Mouse (Mus musculus) midbrain, embryonic 12.5 days (tissue): ENCODE measurements at regions not wholly inside any gene's neighbourhood (a gene's known extent, or its start where the extent isn't known, plus 50 kb on each side); places are given as distances from the start of the nearest gene placed in this dataset.

Experiments
- ATAC-seq: fragments of 200-750 bp; cut with Nextera tagmentation; 2 replicates; pipeline ENCODE4 v1.8.0; 2017; ENCODE audit warnings: low read depth, moderate TSS enrichment, moderate library complexity; ENCODE audit not compliant: low FRiP score
- H3K27ac ChIP-seq: fragments of 300-500 bp; sonication (generic); replicated peaks from 2 replicates; pipeline ENCODE4 v1.5.1; 2016; ENCODE audit warnings: mild to moderate bottlenecking
- H3K27me3 ChIP-seq: fragments of 300-500 bp; sonication (generic); 2 replicates; pipeline ENCODE4 v1.6.1; 2016; ENCODE audit warnings: mild to moderate bottlenecking
- H3K36me3 ChIP-seq: fragments of 300-500 bp; sonication (generic); 2 replicates; pipeline ENCODE4 v1.6.1; 2016
- H3K4me1 ChIP-seq: fragments of 300-500 bp; sonication (generic); 2 replicates; pipeline ENCODE4 v1.6.1; 2016
- H3K4me2 ChIP-seq: fragments of 300-500 bp; sonication (generic); replicated peaks from 2 replicates; pipeline ENCODE4 v1.6.1; 2016; ENCODE audit warnings: mild to moderate bottlenecking, moderate library complexity
- H3K4me3 ChIP-seq: fragments of 300-500 bp; sonication (generic); 2 replicates; pipeline ENCODE4 v1.5.1; 2016; ENCODE audit warnings: mild to moderate bottlenecking
- H3K9ac ChIP-seq: fragments of 300-500 bp; sonication (generic); replicated peaks from 2 replicates; pipeline ENCODE4 v1.6.1; 2016; ENCODE audit warnings: mild to moderate bottlenecking, moderate library complexity
- H3K9me3 ChIP-seq: fragments of 300-500 bp; sonication (generic); 2 replicates; pipeline ENCODE4 v1.6.1; 2016; ENCODE audit warnings: mild to moderate bottlenecking
- WGBS: fragments of 180-500 bp; shearing (Covaris S2); methylation state at CpG from one replicate; pipeline ENCODE4 v1.1.7; 2016; 5-methylcytosine and 5-hydroxymethylcytosine counted together

DNA sequence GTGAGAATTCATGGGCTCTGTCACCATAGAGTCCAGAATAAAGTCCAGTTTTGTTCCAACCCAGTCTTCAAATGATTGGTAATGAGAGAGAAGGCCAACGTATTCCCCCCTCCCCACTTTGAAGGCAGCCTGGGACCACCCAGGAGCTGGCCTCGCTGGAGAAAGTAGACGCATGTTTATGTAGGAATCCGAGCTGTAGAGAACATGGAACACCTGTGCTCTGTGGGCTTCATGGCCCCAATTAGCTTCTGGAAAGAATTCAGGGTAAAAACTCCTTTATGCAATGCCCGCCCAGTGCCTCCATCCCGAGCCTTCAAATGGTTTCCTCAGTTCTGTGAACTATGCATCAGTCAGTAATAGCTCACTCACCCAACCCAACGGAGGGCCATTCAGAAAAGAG is 62.3 kb upstream of the Hmga2 start:
- WGBS = 80% methylated on average over 7 of the region's 7 CpGs
- H3K36me3 ChIP-seq = no peaks in the 10 kb centered on the region
- H3K9ac ChIP-seq = no peak overlapping the region
- H3K27me3 ChIP-seq = no peaks in the 10 kb centered on the region
- H3K4me3 ChIP-seq = no peak overlapping the region
- H3K4me1 ChIP-seq = no peaks in the 10 kb centered on the region
- no peaks in the 10 kb centered on the region for H3K9me3 ChIP-seq
- ATAC-seq = no peak
- no peak overlapping the region for H3K4me2 ChIP-seq
- H3K27ac ChIP-seq = no peak overlapping the region

DNA sequence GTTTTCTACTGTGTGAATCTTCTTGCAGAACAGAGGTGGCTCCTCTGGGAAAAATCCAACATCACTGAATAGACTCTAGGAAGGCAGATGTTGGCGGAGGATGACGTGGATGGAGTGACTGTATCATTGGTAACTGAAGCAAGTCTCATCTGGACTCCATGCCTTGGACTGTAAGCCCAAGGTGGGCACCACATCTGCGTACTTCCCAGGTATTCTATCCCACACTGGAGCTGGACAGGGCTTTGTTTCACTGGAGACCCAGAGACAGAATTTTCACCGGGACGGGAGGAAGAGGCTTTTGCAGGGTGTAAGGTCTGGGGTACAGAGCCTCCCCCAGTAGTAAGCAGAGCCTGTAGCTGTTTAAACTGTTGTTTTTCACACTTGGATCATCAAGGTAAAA is 52.1 kb upstream of the Hmga2 start:
- no peak for ATAC-seq
- 95% methylated on average over 5 of the region's 5 CpGs for WGBS
- Histone ChIP-seq H3K27me3 (no peaks in the 10 kb centered on the region), H3K9ac (no peak overlapping the region), H3K4me1 (no peaks in the 10 kb centered on the region), H3K4me3 (no peak overlapping the region), H3K4me2 (no peak overlapping the region), H3K27ac (no peak overlapping the region), H3K36me3 (no peaks in the 10 kb centered on the region), H3K9me3 (no peaks in the 10 kb centered on the region)

DNA sequence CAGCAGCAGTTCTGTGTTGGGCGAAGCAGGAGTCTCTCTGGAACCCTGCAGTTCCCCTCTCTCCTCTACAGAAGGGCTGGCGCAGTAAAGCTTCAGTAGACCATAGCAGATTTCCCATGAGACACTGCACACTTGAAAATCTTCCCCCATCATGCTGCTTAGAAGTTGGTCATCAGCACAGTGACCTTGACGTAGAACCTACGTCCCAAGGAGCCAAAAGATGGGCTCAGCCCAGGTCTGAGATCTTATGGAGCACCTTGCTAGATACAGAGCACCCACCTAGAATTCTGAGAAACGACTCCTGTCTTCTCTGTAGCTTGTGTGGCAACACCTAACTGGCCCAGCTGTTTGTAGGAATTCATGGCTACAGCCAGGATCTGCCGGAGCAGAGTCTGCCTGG is 51.7 kb upstream of the Hmga2 start:
- no peak overlapping the region for H3K27ac ChIP-seq
- no peak for ATAC-seq
- no peaks in the 10 kb centered on the region for H3K27me3 ChIP-seq
- H3K4me2 ChIP-seq = no peak overlapping the region
- no peak overlapping the region for H3K4me3 ChIP-seq
- H3K4me1 ChIP-seq = no peaks in the 10 kb centered on the region
- no peak overlapping the region for H3K9ac ChIP-seq
- H3K9me3 ChIP-seq = no peaks in the 10 kb centered on the region
- WGBS = 89% methylated on average over 6 of the region's 6 CpGs
- H3K36me3 ChIP-seq = no peaks in the 10 kb centered on the region

DNA sequence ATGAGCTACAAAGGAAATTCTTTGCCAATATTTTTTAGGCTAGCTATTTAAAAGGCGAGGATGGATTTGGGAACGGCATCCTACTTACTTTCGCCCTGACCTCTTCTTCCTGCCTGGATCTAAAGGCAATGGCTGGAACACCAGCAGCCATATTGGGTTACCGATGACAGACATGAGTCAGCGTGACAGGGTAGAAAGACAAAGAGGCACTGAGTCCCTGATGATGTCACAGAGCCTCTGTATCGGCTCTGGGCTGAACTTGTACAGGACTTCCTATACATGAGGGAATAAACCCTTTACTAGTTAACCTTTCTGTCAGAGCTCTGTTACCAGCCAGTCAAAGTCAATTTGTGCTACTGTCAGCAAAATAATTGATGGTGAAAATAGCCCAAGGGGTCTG is 50.7 kb upstream of the Hmga2 start:
- H3K27ac ChIP-seq = no peak overlapping the region
- H3K36me3 ChIP-seq = no peaks in the 10 kb centered on the region
- no peak overlapping the region for H3K4me3 ChIP-seq
- no peaks in the 10 kb centered on the region for H3K9me3 ChIP-seq
- WGBS = 88% methylated on average over 6 of the region's 6 CpGs
- no peak overlapping the region for H3K9ac ChIP-seq
- no peak for ATAC-seq
- no peaks in the 10 kb centered on the region for H3K4me1 ChIP-seq
- H3K27me3 ChIP-seq = no peaks in the 10 kb centered on the region
- H3K4me2 ChIP-seq = no peak overlapping the region
